Mouse (Mus musculus): Measurements from ENCODE around the gene Spata19.

Gene Spata19

DNA sequence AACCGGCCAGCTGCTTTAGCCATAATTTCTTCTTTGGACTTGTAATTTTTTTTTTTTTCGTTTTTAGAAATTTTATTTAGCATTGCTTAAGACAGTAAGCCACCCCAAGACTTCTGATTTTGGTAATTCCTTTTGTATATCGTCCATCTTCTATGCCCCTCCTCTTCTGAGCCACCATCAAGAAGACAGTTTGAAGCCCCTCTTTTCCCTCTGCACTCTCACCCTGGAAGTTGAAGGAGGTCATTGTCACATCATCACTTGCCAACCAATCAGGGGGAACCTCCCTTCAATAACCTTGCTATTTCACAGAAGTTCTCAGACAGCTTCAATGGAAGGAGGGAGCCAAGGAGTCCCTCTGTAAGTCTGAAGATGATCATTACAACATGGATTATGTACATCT, at the start of gene Spata19:
Gene Spata19 (plus strand): TSS at position 301 of the 400 bp plus-strand sequence.
- DNase-seq (ENCODE audit: low spot score in 2 of 2): no peak

DNA sequence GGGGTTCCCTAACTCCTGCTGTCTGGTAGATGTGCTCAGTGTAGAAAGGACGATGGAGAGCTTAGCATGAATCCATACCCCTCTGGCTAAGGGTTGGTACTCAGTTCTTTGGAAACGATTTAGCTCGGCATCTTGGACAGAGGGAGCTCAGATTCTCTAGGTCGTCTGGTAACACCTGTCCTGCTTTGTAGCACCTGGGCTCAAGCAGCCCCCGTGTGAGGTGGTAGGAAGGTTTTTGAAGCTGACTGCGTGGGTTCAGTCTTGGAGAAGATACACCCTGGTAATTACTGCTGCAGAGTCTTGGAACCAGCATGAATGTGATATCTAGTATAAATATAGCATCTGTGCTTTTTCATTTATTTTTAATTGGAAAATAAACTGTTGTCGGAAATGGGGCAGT, 43.5 kb upstream of the Spata19 start:
- no peak for DNase-seq (ENCODE audit: low spot score in 2 of 2)

DNA sequence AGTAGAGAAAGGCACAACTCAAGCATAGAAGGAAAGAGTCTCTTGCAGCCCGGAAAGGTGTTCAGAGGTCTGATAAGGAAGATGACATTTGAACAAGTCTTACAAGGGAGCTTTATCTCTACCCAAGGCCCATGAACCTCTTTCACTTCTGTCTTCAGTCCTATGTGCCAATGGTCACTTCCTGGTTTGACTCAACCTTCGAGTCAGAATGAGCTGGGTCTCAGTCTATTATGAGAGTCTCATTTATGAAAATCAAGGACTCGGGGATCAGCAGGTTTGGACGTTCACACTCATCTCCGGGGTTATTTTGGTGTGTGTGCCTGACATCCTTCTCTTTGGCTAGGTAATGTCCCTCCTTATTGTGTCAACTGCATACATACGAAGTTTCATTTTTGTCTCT, 38.7 kb upstream of the Spata19 start:
- no peak for DNase-seq (ENCODE audit: low spot score in 2 of 2)

DNA sequence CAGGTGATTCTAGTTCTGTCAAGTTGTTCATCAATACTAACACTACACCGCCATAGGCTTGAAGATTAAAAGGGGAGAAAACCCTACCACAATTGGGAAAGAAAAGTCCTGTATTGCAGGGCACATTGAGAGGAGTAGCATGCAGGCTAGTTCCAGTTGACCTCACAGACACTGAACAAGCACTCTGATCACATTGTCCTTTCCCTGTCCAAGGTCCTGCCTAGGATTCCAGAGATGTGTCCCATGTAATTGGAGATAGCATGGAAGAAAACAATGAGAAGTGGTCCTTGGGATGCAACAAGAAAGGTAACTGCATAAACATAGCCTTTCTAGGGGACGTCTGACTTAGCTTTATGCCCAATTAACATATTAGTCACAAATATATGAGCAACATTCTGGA, 29.4 kb upstream of the Spata19 start:
- no peak for DNase-seq (ENCODE audit: low spot score in 2 of 2)

DNA sequence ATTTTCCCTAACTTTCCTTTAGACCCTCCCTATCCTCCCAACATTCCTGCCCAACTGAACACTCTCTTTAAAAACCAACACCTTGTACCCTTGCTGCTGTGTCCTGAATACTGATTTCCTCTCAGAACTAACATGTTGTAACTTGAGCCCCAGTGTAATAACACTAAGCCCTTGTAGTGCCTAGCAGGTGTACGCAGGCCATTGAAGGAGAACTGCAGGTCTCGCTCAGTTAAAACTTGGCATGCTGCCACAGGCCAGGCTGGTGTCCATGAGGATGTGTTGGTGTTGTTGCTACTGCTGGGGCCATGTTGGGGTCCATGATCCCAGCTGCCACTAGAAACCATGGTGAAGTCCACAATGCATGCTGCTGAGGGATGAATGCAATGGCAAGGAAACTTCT, 27.5 kb upstream of the Spata19 start:
- no peak for DNase-seq (ENCODE audit: low spot score in 2 of 2)

DNA sequence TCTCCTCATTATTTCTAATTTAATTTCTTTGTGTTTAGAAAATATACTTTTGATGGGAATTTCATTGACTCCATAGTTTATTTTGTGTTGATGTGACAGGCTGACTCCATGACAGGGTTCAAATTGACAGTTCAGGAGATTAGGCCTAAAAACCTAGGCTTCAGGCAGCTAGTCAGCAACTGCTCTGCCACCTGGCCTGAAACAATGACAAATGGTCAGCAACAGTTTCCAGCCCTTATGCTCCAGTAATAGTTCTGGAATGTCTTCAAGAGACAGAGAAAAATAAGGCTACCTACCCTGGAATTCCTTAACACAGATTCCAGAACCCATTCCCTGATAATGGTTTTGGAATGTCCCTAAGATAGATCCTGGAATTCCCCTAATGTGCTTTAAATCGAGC, 20.9 kb upstream of the Spata19 start:
- DNase-seq (ENCODE audit: low spot score in 2 of 2): no peak

DNA sequence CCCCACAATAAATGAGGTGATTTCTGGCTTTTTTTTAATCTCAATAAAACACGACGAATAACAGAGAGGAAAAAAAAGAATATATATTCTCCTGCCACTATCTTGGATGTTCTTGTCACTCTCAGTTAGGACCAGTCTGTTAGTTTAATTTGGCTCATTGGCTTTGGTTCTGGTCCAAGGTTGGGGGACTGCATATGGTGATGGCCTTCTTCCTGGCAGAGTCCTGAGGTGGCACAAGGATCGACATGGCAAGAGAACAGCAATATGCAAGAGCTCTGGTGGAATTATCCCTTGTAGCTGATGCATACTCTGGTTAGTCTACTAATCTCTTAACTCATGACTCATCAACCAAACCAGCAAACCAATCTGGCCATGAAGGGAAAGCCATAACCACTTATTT, 9.6 kb upstream of the Spata19 start:
- no peak for DNase-seq (ENCODE audit: low spot score in 2 of 2)

DNA sequence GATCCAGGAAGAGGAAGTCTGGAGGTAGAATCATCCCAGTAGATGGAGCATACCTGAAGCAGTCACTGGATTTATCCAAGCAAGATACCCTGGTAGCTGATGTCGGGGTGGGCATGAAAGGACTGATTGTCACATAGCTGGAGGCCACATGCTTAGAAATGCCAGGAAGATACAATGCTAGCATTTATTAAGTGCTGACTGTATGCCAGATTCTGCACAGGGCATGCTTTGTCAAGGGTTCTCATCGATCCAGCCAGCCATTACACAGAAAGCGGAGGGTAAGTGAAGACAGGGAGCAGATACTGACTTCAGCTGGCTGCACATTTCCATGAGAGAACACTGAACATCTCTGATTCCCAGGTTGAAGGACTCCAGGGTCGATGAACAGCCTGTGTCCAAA, 4.6 kb downstream of the Spata19 start:
- DNase-seq (ENCODE audit: low spot score in 2 of 2): peak in 1 of 2 experiments; percentile 55

DNA sequence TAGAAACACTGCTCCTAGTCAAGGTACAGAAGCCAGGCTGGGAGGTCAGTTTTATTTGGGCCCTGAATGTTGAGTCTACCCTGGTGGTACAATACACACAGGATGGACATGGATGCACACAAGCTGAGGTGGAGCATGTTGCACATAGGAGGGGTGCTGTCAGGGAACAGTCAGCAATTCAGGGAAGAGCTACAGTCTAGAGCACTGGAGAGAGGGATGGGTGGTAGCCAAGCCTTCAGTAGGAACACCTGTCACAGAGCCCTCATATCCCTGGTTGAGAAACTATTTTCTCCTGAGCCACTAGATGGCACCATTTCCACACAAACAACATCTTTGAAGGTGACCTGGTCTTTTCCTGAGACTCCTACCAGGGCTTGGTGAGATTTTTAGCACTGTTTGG, 13.1 kb downstream of the Spata19 start:
- peak; percentile 59 to 64 for DNase-seq (ENCODE audit: low spot score in 2 of 2)

DNA sequence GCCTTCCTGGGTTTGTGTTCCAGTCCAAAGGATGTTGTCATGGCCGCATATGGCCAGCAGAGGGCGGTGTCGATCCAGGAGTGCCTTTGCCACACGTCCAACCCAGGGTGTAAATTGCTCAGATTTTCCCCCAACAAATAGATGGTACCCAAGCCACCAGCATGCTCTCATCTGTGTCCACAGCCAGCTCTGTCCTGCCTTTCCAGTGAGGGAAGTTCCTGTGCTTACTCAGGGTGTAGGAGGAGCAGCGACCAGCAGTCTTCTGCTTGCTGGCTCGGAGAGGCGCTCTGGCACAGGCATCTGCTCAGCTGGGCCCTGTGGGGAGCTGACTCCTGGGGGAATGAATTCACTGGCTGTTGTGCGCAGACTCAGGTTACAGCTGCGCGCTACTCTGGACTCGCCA, 17.5 kb downstream of the Spata19 start:
- DNase-seq (ENCODE audit: low spot score in 2 of 2): peak; percentile 82 to 83

DNA sequence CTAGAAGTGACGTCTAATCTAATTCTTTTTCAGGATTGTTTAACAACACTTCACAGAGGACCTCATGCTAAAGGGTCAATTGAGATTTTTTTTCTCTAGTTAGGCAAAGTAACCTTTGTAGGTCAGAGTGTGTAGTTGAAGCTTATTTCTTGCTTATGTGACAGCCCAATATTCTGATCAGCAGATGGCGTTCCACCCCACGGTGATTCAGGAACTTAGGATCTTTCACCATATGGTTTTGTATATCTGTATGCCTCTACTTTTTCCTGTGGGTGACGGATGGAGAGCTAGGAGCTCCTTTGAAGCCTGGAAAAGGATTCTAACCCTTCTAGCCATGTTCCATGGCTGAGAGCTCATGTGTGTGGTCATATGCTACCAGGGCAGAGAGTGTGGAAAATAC, 27.9 kb downstream of the Spata19 start:
- DNase-seq (ENCODE audit: low spot score in 2 of 2): no peak

DNA sequence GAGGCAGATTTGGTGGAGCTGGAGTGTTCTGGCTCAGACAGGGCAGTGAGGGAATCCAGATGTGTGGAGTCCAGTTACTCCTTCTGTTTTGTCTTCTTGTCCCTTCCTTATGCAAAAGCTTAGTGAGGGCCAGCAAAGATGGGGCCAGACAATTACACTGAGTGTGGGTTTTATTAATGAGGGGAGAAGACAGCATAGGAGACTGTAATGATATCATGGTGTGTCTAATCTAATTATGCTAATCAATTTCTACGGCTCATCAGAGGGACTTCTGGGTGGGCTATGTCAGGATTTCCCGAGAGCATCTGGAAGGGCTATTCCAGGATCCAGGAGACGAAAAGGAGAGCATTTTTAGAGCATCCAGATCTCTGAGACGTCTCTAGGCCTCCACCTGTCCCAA, 32.0 kb downstream of the Spata19 start:
- no peak for DNase-seq (ENCODE audit: low spot score in 2 of 2)

DNA sequence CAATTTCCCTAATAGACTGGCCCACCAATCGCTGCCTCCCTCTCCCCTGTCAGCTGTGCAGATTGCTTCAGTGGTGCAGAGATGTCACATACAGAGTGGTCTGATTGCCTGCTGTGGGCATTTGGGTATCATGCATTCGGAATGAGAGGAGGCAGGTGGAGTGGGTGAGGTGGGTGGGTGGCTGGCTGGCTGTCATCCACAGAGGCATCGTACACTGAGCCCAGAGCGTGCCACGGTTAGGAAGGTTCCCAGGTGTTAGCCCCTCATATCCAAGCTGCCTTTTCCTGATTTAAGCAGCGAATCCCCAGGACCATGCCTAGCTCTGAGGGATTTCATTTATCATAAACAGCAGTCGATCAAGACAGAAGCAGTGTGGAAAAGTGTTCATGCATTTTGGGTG, 36.7 kb downstream of the Spata19 start:
- no peak for DNase-seq (ENCODE audit: low spot score in 2 of 2)

DNA sequence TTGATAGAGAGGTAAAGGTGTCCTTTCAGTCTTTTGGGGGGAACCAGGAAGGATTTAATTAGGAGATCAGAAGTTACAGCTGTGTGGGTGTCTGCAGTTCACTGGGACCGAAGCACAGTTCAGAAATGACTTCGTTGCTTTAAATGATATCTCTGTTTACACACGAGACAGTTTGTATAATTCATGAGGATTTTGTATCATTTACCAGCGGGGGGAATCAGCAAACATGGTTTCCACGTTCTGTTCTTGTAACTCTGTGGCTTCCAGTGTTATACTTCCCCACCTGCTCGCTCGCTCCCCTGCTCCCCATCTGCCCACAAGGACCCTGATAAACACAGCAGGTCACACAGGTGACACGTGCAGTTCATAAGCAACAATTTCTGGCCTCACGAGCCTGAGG, 39.3 kb downstream of the Spata19 start:
- no peak for DNase-seq (ENCODE audit: low spot score in 2 of 2)

DNA sequence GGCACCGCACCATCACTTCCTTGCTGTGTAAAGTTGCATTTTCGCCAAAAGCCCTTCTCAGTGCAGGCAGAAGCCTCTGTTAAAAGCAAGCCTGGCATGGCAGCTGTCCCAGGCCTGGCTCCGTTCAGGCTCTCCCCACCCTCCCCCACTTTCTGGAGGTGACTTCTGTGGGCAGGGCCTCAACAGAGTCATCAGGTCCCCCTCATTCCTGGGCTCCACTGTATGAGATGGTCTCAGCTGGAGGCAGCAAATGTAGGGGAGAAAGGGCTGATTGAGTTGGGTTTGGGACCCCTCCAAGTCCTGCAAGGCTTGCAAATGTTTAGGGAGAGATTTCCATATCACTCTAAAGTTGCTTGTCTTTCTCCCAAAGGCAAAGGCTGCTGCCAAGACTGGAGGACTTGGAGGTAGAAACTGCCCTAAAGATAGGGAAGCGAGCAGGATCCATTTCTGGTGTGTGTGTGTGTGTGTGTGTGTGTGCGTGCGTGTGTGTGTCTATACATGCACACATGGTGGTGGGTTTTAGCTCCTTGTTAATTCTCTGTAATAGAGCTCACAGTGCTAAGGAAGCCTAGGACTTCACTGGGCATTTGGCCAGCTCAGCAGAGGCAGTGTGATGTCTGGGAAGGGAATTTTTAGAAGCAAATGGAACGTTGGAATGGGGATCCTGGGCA, 40.9 kb downstream of the Spata19 start:
- DNase-seq (ENCODE audit: low spot score in 2 of 2): peak; percentile 81 to 85

DNA sequence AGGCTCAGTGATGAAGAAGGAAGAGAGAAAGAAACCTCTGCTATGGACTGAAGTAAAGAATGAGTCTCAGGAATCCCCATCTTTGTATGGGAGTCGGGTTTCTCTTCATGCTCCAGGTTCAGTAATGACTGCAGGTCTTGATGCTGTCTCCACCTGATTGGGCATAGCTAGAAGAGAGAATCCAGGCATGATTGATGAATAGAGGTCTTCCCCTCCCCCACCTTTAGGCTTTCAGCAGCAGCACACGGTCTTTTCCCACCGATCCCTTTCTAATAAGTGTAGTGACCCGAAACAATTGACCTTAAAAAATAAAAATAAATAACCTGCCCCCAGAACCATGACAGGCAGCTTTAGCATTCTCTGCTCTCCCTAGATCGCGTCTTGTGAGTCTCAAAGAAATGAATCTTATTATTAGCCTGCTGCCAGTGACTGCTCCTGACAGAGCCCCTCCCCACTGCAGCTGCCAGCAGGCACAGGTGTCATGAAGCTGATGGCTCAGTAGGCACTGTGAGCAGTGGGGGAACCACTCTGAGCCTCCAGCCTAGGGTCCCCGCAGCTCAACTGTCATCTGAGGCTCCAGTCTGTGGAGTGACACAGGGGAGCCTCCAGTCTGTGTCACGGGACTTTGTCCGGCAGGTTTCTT, 53.3 kb downstream of the Spata19 start:
- DNase-seq (ENCODE audit: low spot score in 2 of 2): no peak

All from right cerebral cortex, postnatal 10 days (tissue).